Mouse (Mus musculus): ENCODE results near the gene Adam17.

Adam17 gene

GRCm38 (mm10) chr12:21353681-21354080, 19.8 kb downstream of the Adam17 start:
- DNase-seq (ENCODE audit: low spot score in 2 of 2): no peak

GRCm38 (mm10) chr12:21350113-21350876, 23.1 kb downstream of the Adam17 start:
- DNase-seq (ENCODE audit: low spot score in 2 of 2): no peak

GRCm38 (mm10) chr12:21346972-21347371, 26.5 kb downstream of the Adam17 start:
- no peak for DNase-seq (ENCODE audit: low spot score in 2 of 2)

- DNase-seq (ENCODE audit: low spot score in 2 of 2): no peak
These were observed 32.8 kb downstream of the Adam17 start for GRCm38 (mm10) chr12:21340674-21341073.

GRCm38 (mm10) chr12:21337171-21337570, 36.3 kb downstream of the Adam17 start:
- no peak for DNase-seq (ENCODE audit: low spot score in 2 of 2)

- peak in 1 of 2 experiments; percentile 21 for DNase-seq (ENCODE audit: low spot score in 2 of 2)
These were observed 37.6 kb downstream of the Adam17 start for GRCm38 (mm10) chr12:21335869-21336268.

GRCm38 (mm10) chr12:21333766-21334165, 39.7 kb downstream of the Adam17 start:
- no peak for DNase-seq (ENCODE audit: low spot score in 2 of 2)

GRCm38 (mm10) chr12:21333021-21333420, 40.4 kb downstream of the Adam17 start:
- DNase-seq (ENCODE audit: low spot score in 2 of 2): no peak

GRCm38 (mm10) chr12:21331711-21332110, 41.7 kb downstream of the Adam17 start:
- DNase-seq (ENCODE audit: low spot score in 2 of 2): no peak

- DNase-seq (ENCODE audit: low spot score in 2 of 2): no peak
These were observed 42.4 kb downstream of the Adam17 start for GRCm38 (mm10) chr12:21330961-21331576.

GRCm38 (mm10) chr12:21329661-21330400, 43.6 kb downstream of the Adam17 start:
- no peak for DNase-seq (ENCODE audit: low spot score in 2 of 2)

- DNase-seq (ENCODE audit: low spot score in 2 of 2): no peak
These were observed 47.1 kb downstream of the Adam17 start for GRCm38 (mm10) chr12:21326325-21326724.

GRCm38 (mm10) chr12:21325266-21325665, 48.2 kb downstream of the Adam17 start:
- no peak for DNase-seq (ENCODE audit: low spot score in 2 of 2)

- no peak for DNase-seq (ENCODE audit: low spot score in 2 of 2)
These were observed 49.3 kb downstream of the Adam17 start for GRCm38 (mm10) chr12:21324101-21324500.

GRCm38 (mm10) chr12:21322856-21323255, 50.6 kb downstream of the Adam17 start:
- DNase-seq (ENCODE audit: low spot score in 2 of 2): no peak

GRCm38 (mm10) chr12:21322296-21322695, 51.1 kb downstream of the Adam17 start:
- no peak for DNase-seq (ENCODE audit: low spot score in 2 of 2)

- no peak for DNase-seq (ENCODE audit: low spot score in 2 of 2)
These were observed 52.3 kb downstream of the Adam17 start for GRCm38 (mm10) chr12:21321170-21321569.

- no peak for DNase-seq (ENCODE audit: low spot score in 2 of 2)
These were observed 53.1 kb downstream of the Adam17 start for GRCm38 (mm10) chr12:21320317-21320716.

- peak; percentile 56 to 74 for DNase-seq (ENCODE audit: low spot score in 2 of 2)
These were observed 55.1 kb downstream of the Adam17 start for GRCm38 (mm10) chr12:21318143-21318895.

GRCm38 (mm10) chr12:21316869-21317265, 56.6 kb downstream of the Adam17 start:
- no peak for DNase-seq (ENCODE audit: low spot score in 2 of 2)

- DNase-seq (ENCODE audit: low spot score in 2 of 2): peak; percentile 79 to 83
These were observed 57.2 kb downstream of the Adam17 start, which contains the start of gene Iah1 for GRCm38 (mm10) chr12:21315923-21316868. Gene Iah1 (plus strand): TSS chr12:21316389.

All from spleen, postnatal 14 days (tissue).